Mouse (Mus musculus): Measurements from ENCODE around the gene Cox10. TPM values are rescaled to one million over a fixed set of nuclear protein-coding genes. Genes with fewer than 3 reads are reported as not detected.

Gene Cox10
- polyA plus RNA-seq, 1 experiment, result 26.1 TPM

GRCm38 (mm10) chr11:64085888-64086287 lies 6.6 kb upstream of the Cox10 start:
- 0 out of 2 replicates have a peak, but pooled peaks cover 6% of the 10 kb centered on the region for H3K4me1 ChIP-seq
- no peak overlapping the region for H3K4me3 ChIP-seq (replicated peaks)
- H3K27me3 ChIP-seq (replicated peaks), result no peaks in the 10 kb centered on the region
- TF ChIP-seq FLI1 (IDR thresholded peaks at IDR 0.05; ENCODE audit: low read length) (no peak), GATA1 (IDR thresholded peaks at IDR 0.05; ENCODE audit: borderline replicate concordance, low read length) (no peak)
- peaks cover 20% of the 10 kb centered on the region for H3K36me3 ChIP-seq (replicated peaks; ENCODE audit: low read length)
- no peaks in the 10 kb centered on the region for H3K9me3 ChIP-seq

DNA sequence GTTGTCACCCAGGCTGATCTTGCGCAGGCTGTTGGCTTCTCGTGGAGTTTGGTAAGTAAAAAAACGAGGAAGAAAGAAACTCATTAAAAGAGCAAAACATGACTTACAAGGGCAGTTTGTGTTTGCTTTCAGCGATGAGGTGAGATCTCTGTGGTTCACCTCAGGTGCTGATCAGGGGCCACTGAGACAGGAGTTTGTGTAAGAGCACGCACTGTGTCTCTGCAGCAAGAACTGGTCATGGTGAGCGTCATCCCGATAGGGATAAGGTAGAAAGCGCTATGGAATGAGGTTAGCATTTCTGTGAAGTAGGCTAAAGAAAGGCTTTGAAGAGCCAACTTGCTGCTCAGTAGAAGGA lies 436 bp upstream of the Cox10 start:
- Histone ChIP-seq H3K4me1 (peaks cover 26% of the 10 kb centered on the region), H3K27me3 (replicated peaks) (no peaks in the 10 kb centered on the region), H3K36me3 (replicated peaks; ENCODE audit: low read length) (peaks cover 20% of the 10 kb centered on the region), H3K9me3 (no peaks in the 10 kb centered on the region), H3K4me3 (replicated peaks) (peak overlapping the region; percentile 100)
- TF ChIP-seq FLI1 (IDR thresholded peaks at IDR 0.05; ENCODE audit: low read length) (no peak), GATA1 (IDR thresholded peaks at IDR 0.05; ENCODE audit: borderline replicate concordance, low read length) (no peak)

DNA sequence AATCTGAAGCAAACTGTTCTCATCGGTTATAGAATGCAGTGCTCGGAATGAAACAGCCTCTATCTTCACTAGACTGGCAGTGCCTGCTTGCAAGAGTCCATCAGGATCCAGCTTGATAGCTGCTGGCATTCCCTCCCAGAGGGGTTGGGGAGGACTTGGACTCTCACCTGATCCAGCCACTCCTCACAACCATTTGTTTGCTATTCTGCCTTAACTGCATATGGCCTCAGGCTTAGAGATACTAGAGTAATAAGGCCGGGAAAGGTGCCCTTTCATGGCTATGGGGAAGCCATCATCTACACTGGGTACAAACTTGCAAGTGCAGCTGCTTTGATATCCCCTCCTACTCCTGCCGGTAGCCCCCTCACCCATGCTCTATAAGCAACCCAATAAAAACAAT lies 3.1 kb downstream of the Cox10 start:
- Histone ChIP-seq H3K9me3 (no peaks in the 10 kb centered on the region), H3K4me1 (peaks cover 20% of the 10 kb centered on the region), H3K27me3 (replicated peaks) (no peaks in the 10 kb centered on the region), H3K36me3 (replicated peaks; ENCODE audit: low read length) (peaks cover 21% of the 10 kb centered on the region), H3K4me3 (replicated peaks) (no peak overlapping the region)
- TF ChIP-seq FLI1 (IDR thresholded peaks at IDR 0.05; ENCODE audit: low read length), result no peak
- no peak for TF ChIP-seq GATA1 (IDR thresholded peaks at IDR 0.05; ENCODE audit: borderline replicate concordance, low read length)

- Histone ChIP-seq H3K27me3 (replicated peaks) (no peaks in the 10 kb centered on the region), H3K9me3 (no peaks in the 10 kb centered on the region), H3K36me3 (replicated peaks; ENCODE audit: low read length) (peaks cover 47% of the 10 kb centered on the region), H3K4me1 (peaks cover 8% of the 10 kb centered on the region), H3K4me3 (replicated peaks) (no peak overlapping the region)
- TF ChIP-seq GATA1 (IDR thresholded peaks at IDR 0.05; ENCODE audit: borderline replicate concordance, low read length) (no peak), FLI1 (IDR thresholded peaks at IDR 0.05; ENCODE audit: low read length) (no peak)
Measured at GRCm38 (mm10) chr11:64073379-64073778, 5.9 kb downstream of the Cox10 start.

DNA sequence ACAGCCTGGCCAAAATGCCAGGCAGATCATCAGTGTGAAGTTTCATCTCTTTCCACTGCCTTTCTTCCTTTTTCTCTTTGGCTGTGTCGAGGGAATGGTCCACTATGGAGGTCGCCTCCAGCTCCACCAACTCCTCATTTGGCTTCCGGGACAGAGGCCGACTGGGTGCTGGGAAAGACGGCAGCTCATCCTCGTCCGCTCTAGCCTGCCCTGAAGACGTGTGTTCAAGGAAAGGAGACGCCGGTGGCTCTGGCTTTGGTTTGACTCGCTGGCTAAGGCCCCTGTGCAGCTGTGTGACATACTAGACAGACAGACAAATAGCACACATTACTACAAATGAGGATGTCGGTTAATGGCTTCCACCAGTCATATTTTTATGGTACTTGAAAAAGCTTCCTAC lies 7.7 kb downstream of the Cox10 start:
- H3K27me3 ChIP-seq (replicated peaks), result no peaks in the 10 kb centered on the region
- no peaks in the 10 kb centered on the region for H3K9me3 ChIP-seq
- no peak overlapping the region for H3K4me3 ChIP-seq (replicated peaks)
- H3K36me3 ChIP-seq (replicated peaks; ENCODE audit: low read length), result peaks cover 63% of the 10 kb centered on the region
- H3K4me1 ChIP-seq, result peaks cover 3% of the 10 kb centered on the region; the same call in 1 of the 2 replicates
- TF ChIP-seq FLI1 (IDR thresholded peaks at IDR 0.05; ENCODE audit: low read length), result no peak
- no peak for TF ChIP-seq GATA1 (IDR thresholded peaks at IDR 0.05; ENCODE audit: borderline replicate concordance, low read length)

GRCm38 (mm10) chr11:64066001-64066400 lies 13.3 kb downstream of the Cox10 start:
- no peaks in the 10 kb centered on the region for H3K27me3 ChIP-seq (replicated peaks)
- no peaks in the 10 kb centered on the region for H3K9me3 ChIP-seq
- H3K36me3 ChIP-seq (replicated peaks; ENCODE audit: low read length), result peaks cover 53% of the 10 kb centered on the region
- peaks cover 8% of the 10 kb centered on the region for H3K4me1 ChIP-seq
- H3K4me3 ChIP-seq (replicated peaks), result no peak overlapping the region
- TF ChIP-seq FLI1 (IDR thresholded peaks at IDR 0.05; ENCODE audit: low read length) (no peak), GATA1 (IDR thresholded peaks at IDR 0.05; ENCODE audit: borderline replicate concordance, low read length) (no peak)

DNA sequence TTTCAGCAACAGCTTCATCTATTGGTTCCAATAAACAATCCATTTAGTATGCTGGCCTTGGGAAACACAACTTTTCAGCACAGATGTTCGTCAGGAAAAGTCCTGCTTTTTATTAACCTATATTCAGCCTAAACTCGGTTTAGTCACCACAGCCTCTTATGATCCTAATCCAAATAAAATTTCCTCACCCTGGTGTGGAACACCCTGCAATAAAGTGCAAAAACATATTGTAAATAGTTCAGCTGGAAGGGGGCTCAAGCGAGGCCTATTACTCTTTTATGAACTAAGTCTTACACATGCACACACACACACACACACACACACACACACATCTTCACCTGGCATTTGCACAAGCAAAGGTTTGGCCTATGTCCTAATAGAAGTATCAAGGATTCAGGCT lies 16.1 kb downstream of the Cox10 start:
- Histone ChIP-seq H3K27me3 (replicated peaks) (no peaks in the 10 kb centered on the region), H3K4me3 (replicated peaks) (no peak overlapping the region), H3K9me3 (no peaks in the 10 kb centered on the region), H3K4me1 (peaks cover 19% of the 10 kb centered on the region), H3K36me3 (replicated peaks; ENCODE audit: low read length) (peaks cover 47% of the 10 kb centered on the region)
- TF ChIP-seq FLI1 (IDR thresholded peaks at IDR 0.05; ENCODE audit: low read length) (no peak), GATA1 (IDR thresholded peaks at IDR 0.05; ENCODE audit: borderline replicate concordance, low read length) (no peak)

GRCm38 (mm10) chr11:64062226-64062625 lies 17.0 kb downstream of the Cox10 start:
- H3K36me3 ChIP-seq (replicated peaks; ENCODE audit: low read length), result peaks cover 45% of the 10 kb centered on the region
- peaks cover 19% of the 10 kb centered on the region for H3K4me1 ChIP-seq
- no peaks in the 10 kb centered on the region for H3K27me3 ChIP-seq (replicated peaks)
- no peaks in the 10 kb centered on the region for H3K9me3 ChIP-seq
- no peak overlapping the region for H3K4me3 ChIP-seq (replicated peaks)
- TF ChIP-seq FLI1 (IDR thresholded peaks at IDR 0.05; ENCODE audit: low read length), result no peak
- no peak for TF ChIP-seq GATA1 (IDR thresholded peaks at IDR 0.05; ENCODE audit: borderline replicate concordance, low read length)

DNA sequence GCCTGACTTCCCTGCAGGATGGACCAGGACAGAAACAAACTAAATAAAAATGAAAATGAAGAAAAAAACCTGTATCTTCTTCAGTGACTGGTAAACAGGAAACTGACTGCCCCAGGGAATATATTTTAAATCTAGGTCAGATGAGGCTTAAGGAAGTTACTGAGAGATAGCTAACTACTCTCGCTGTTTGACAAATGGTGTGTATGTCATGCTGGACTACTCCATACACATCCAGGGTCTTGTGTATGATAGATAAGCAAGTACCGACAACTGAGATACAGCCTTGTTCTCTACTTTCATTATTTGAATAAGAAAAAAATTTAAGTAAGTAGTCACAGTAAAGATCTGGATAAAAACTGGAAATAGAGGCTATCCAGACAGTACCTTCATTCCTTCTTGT lies 20.0 kb downstream of the Cox10 start:
- no peak overlapping the region for H3K4me3 ChIP-seq (replicated peaks)
- peaks cover 16% of the 10 kb centered on the region for H3K4me1 ChIP-seq
- H3K36me3 ChIP-seq (replicated peaks; ENCODE audit: low read length), result peaks cover 42% of the 10 kb centered on the region
- no peak for TF ChIP-seq GATA1 (IDR thresholded peaks at IDR 0.05; ENCODE audit: borderline replicate concordance, low read length)
- no peak for TF ChIP-seq FLI1 (IDR thresholded peaks at IDR 0.05; ENCODE audit: low read length)
- no peaks in the 10 kb centered on the region for H3K9me3 ChIP-seq
- H3K27me3 ChIP-seq (replicated peaks), result no peaks in the 10 kb centered on the region

GRCm38 (mm10) chr11:64058474-64058873 lies 20.8 kb downstream of the Cox10 start:
- Histone ChIP-seq H3K27me3 (replicated peaks) (no peaks in the 10 kb centered on the region), H3K4me1 (peaks cover 16% of the 10 kb centered on the region), H3K36me3 (replicated peaks; ENCODE audit: low read length) (peaks cover 42% of the 10 kb centered on the region), H3K9me3 (no peaks in the 10 kb centered on the region), H3K4me3 (replicated peaks) (no peak overlapping the region)
- TF ChIP-seq GATA1 (IDR thresholded peaks at IDR 0.05; ENCODE audit: borderline replicate concordance, low read length) (no peak), FLI1 (IDR thresholded peaks at IDR 0.05; ENCODE audit: low read length) (no peak)

- Histone ChIP-seq H3K36me3 (replicated peaks; ENCODE audit: low read length) (peaks cover 27% of the 10 kb centered on the region), H3K4me1 (peaks cover 15% of the 10 kb centered on the region)
- TF ChIP-seq GATA1 (IDR thresholded peaks at IDR 0.05; ENCODE audit: borderline replicate concordance, low read length) (no peak), FLI1 (IDR thresholded peaks at IDR 0.05; ENCODE audit: low read length) (no peak)
Measured at GRCm38 (mm10) chr11:64053371-64053770, 25.9 kb downstream of the Cox10 start.

More at GRCm38 (mm10) chr11:64053371-64053770, 25.9 kb downstream of the Cox10 start:
- Histone ChIP-seq H3K27me3 (replicated peaks) (peaks cover 2% of the 10 kb centered on the region), H3K4me3 (replicated peaks) (no peak overlapping the region), H3K9me3 (no peaks in the 10 kb centered on the region)

All from megakaryocyte, embryonic 14.5 days (primary cell).